Mouse (Mus musculus): ENCODE data around the gene Upk3b. TPM values are rescaled to one million over a fixed set of nuclear protein-coding genes. Genes with fewer than 3 reads are reported as not detected.

Gene Upk3b
- polyA plus RNA-seq, 1 experiment from 2014 or later, result 69.3 TPM

DNA sequence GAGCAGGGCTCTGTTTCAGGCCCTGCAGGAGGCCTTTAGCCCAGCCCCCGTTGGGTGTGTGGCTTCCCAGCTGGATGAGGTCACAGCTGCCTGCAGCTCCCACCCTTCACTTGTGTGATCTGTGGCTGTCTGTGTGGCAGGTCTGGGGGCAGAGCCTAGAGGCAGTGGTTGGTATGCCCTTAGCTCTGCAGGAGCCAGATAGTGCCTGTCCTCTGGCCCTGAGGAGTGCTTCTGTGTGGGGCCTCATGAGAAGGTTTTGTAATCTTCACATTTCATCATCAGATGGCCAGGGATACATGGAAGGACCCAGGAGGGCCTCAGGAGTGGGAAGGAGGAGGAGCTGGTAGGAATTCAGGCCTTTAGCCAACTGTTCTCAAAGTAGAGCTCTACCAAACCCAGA is 18.4 kb upstream of the Upk3b start:
- H3K36me3 ChIP-seq (ENCODE audit: control insufficient read depth, insufficient read depth, low read length), result no peaks in the 10 kb centered on the region
- WGBS (ENCODE audit: insufficient replicate concordance), result 19% methylated on average over 1 of the region's 1 CpGs

DNA sequence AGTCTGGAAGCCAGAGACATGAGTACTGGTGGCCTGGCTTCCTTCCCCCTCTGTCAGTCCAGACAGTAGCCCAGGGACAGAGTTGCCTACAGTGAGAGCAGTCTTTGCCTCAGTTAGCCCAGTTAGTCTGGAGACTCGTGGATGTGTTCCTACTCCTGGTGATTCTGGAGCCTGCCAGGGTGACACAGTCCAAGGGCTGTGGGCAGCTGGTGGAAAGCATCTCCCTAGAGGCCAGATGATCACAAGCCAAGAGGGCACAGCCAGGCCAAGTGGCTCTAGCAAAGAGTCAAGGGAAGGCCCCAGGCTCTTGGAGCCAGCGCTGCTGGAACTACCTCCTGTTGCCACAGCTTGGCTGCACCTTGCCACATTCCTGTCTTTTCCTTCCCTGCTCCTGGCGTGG is 12.6 kb upstream of the Upk3b start:
- H3K9me3 ChIP-seq (replicated peaks; ENCODE audit: control insufficient read depth, low read length), result no peaks in the 10 kb centered on the region
- ATAC-seq (replicated peaks; ENCODE audit: insufficient number of reproducible peaks, low FRiP score, low TSS enrichment), result no peak
- no peaks in the 10 kb centered on the region for H3K4me1 ChIP-seq (ENCODE audit: control insufficient read depth, insufficient read depth, low read length)
- peaks cover 16% of the 10 kb centered on the region for H3K36me3 ChIP-seq (ENCODE audit: control insufficient read depth, insufficient read depth, low read length)
- 85% methylated on average over 3 of the region's 3 CpGs for WGBS (ENCODE audit: insufficient replicate concordance)
- no peak overlapping the region for H3K4me3 ChIP-seq (ENCODE audit: low read depth, low read length)
- H3K27me3 ChIP-seq (ENCODE audit: control insufficient read depth, insufficient read depth, low read length), result no peaks in the 10 kb centered on the region
- no peak overlapping the region for H3K4me2 ChIP-seq
- no peak overlapping the region for H3K9ac ChIP-seq (ENCODE audit: low read depth, low read length)
- no peak overlapping the region for H3K27ac ChIP-seq (ENCODE audit: low read depth, low read length)

More for the DNA sequence above, 18.4 kb upstream of the Upk3b start:
- Histone ChIP-seq H3K4me1 (ENCODE audit: control insufficient read depth, insufficient read depth, low read length) (peaks cover 36% of the 10 kb centered on the region), H3K27me3 (ENCODE audit: control insufficient read depth, insufficient read depth, low read length) (no peaks in the 10 kb centered on the region), H3K9me3 (replicated peaks; ENCODE audit: control insufficient read depth, low read length) (no peaks in the 10 kb centered on the region), H3K27ac (ENCODE audit: low read depth, low read length) (peak overlapping the region; percentile 32; the same call in 1 of the 2 replicates), H3K4me2 (no peak overlapping the region), H3K9ac (ENCODE audit: low read depth, low read length) (0 out of 2 replicates have a peak overlapping the region, but pooled peaks have one; percentile 6), H3K4me3 (ENCODE audit: low read depth, low read length) (no peak overlapping the region)
- peak; percentile 39; the same call in 1 of the 2 replicates for ATAC-seq (replicated peaks; ENCODE audit: insufficient number of reproducible peaks, low FRiP score, low TSS enrichment)

DNA sequence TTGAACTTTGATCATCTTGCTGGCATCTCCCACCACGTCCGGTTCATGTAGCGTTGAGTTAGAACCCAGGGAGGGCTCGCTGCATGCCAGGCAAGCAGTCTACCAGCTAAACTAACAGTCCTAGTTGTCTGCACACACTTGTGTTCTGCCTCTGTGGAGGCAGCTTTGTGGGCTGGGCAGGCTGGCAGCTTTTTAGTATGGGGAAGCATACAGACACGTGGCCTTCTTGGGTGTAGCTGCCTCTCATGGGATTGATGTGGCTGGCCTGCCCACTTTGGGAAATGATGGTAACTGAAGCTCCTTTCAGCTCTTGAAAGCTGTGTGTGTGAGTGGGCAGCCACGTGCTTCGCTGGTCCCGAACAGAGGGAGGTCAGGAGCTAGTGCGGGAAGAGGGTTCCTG is 11.4 kb upstream of the Upk3b start:
- Histone ChIP-seq H3K36me3 (ENCODE audit: control insufficient read depth, insufficient read depth, low read length) (peaks cover 24% of the 10 kb centered on the region), H3K9ac (ENCODE audit: low read depth, low read length) (no peak overlapping the region), H3K27me3 (ENCODE audit: control insufficient read depth, insufficient read depth, low read length) (no peaks in the 10 kb centered on the region), H3K4me1 (ENCODE audit: control insufficient read depth, insufficient read depth, low read length) (no peaks in the 10 kb centered on the region), H3K9me3 (replicated peaks; ENCODE audit: control insufficient read depth, low read length) (no peaks in the 10 kb centered on the region), H3K4me2 (no peak overlapping the region), H3K4me3 (ENCODE audit: low read depth, low read length) (no peak overlapping the region), H3K27ac (ENCODE audit: low read depth, low read length) (no peak overlapping the region)
- 88% methylated on average over 9 of the region's 9 CpGs for WGBS (ENCODE audit: insufficient replicate concordance)
- ATAC-seq (replicated peaks; ENCODE audit: insufficient number of reproducible peaks, low FRiP score, low TSS enrichment), result no peak

DNA sequence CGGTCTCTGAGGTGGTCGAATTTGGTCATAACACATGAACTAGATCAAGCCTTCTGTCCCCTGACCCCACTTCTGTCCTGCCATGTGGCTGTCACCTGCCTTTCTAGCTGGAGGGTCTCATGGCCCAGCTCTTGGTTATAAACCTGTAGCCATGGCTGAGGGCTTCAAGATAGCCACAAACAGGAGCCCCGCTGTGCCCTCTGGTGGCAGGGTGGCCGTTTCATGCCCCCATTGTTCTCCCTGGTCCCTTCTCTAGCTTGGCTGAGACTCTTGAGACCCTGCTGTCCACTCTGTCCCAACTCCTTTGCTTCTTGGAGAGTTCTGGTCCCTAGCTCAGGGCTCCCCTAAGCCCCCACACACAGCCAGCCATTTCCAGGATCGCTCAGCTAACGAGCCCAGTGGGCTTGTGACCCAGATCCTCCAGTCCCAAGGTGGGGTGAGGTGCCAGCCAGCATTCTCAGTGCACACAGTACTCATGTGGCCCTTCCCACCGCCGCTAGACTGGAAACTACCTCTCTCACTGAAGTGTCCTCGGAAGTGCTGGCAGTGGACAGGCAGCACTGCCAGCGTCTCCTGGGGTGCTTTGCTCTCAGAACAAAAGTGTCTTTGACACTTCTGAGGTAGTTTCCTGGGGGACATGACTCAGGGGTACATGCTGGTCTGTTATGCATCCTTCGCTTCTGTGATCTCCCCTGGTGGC is 10.5 kb upstream of the Upk3b start:
- Histone ChIP-seq H3K9ac (ENCODE audit: low read depth, low read length) (no peak overlapping the region), H3K9me3 (replicated peaks; ENCODE audit: control insufficient read depth, low read length) (no peaks in the 10 kb centered on the region), H3K4me3 (ENCODE audit: low read depth, low read length) (no peak overlapping the region), H3K27ac (ENCODE audit: low read depth, low read length) (no peak overlapping the region), H3K4me1 (ENCODE audit: control insufficient read depth, insufficient read depth, low read length) (no peaks in the 10 kb centered on the region), H3K4me2 (no peak overlapping the region), H3K27me3 (ENCODE audit: control insufficient read depth, insufficient read depth, low read length) (no peaks in the 10 kb centered on the region), H3K36me3 (ENCODE audit: control insufficient read depth, insufficient read depth, low read length) (peaks cover 24% of the 10 kb centered on the region)
- WGBS (ENCODE audit: insufficient replicate concordance), result 81% methylated on average over 11 of the region's 11 CpGs
- ATAC-seq (replicated peaks; ENCODE audit: insufficient number of reproducible peaks, low FRiP score, low TSS enrichment), result no peak

DNA sequence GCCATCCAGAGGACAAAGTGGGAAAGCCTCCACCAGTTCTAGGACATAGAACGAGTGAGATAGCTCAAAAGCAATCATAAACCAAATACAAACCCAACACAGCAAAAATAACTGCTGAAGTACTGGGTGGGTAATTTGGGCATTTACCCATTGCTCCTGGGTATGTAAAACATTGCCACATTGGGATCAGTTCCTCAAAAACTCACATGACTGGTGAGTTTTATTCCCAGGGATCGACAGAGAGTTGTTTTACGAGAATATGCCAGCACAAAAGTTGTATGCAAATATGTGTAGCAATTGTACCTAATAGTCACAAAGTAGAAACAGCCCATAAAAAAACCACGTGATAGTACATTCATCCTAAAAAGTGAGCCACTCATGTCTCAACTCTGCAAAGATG is 3.4 kb upstream of the Upk3b start:
- no peaks in the 10 kb centered on the region for H3K27me3 ChIP-seq (ENCODE audit: control insufficient read depth, insufficient read depth, low read length)
- no peak for ATAC-seq (replicated peaks; ENCODE audit: insufficient number of reproducible peaks, low FRiP score, low TSS enrichment)
- WGBS (ENCODE audit: insufficient replicate concordance), result 74% methylated on average over 4 of the region's 4 CpGs

DNA sequence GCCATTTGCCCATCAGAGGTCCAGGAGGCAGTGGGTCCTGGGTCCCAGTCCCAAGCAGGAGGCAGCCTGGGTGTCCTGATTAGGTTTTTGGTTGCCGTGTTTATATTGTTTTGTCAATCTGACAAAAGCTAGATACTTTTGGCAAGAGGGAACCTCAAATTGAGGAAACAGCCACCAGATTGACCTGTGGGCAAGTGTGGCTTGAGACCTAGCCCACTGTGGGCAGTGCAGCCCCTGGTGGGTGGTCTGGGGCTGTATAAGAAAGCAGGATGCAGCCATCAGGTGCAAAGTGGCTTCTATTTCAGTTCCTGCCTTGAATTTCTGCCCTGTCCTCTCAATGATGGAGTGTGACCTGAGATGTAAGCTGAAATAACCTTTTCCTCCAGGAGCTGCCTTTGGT is 3.0 kb upstream of the Upk3b start:
- no peak for ATAC-seq (replicated peaks; ENCODE audit: insufficient number of reproducible peaks, low FRiP score, low TSS enrichment)
- Histone ChIP-seq H3K27ac (ENCODE audit: low read depth, low read length) (no peak overlapping the region), H3K9me3 (replicated peaks; ENCODE audit: control insufficient read depth, low read length) (no peaks in the 10 kb centered on the region), H3K9ac (ENCODE audit: low read depth, low read length) (no peak overlapping the region), H3K4me1 (ENCODE audit: control insufficient read depth, insufficient read depth, low read length) (0 out of 2 replicates have a peak, but pooled peaks cover 8% of the 10 kb centered on the region), H3K36me3 (ENCODE audit: control insufficient read depth, insufficient read depth, low read length) (peaks cover 10% of the 10 kb centered on the region; the same call in 1 of the 2 replicates), H3K4me2 (no peak overlapping the region), H3K4me3 (ENCODE audit: low read depth, low read length) (no peak overlapping the region), H3K27me3 (ENCODE audit: control insufficient read depth, insufficient read depth, low read length) (no peaks in the 10 kb centered on the region)
- 70% methylated on average over 1 of the region's 1 CpGs for WGBS (ENCODE audit: insufficient replicate concordance)

More for the DNA sequence above, 3.4 kb upstream of the Upk3b start:
- Histone ChIP-seq H3K27ac (ENCODE audit: low read depth, low read length) (no peak overlapping the region), H3K4me2 (no peak overlapping the region), H3K9me3 (replicated peaks; ENCODE audit: control insufficient read depth, low read length) (no peaks in the 10 kb centered on the region), H3K4me1 (ENCODE audit: control insufficient read depth, insufficient read depth, low read length) (0 out of 2 replicates have a peak, but pooled peaks cover 6% of the 10 kb centered on the region), H3K4me3 (ENCODE audit: low read depth, low read length) (no peak overlapping the region), H3K36me3 (ENCODE audit: control insufficient read depth, insufficient read depth, low read length) (peaks cover 10% of the 10 kb centered on the region; the same call in 1 of the 2 replicates), H3K9ac (ENCODE audit: low read depth, low read length) (no peak overlapping the region)

DNA sequence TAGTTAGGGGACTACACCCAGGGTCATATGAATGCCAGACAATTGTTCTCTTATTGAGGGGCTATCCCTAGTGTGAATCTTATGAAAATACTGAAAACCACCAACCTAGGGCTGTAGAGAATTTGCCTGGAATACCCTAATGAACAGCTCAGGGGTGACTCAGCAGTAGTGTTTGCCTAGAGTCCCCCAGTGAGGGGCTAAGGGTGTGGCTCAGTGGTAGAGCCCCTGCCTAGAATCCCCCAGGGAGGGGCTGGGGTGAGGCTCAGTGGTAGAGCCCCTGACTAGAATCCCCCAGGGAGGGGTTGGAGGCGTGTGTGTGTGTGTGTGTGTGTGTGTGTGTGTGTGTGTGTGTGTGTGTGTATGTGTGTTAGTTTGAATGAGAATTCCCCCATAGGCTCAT is 1.6 kb upstream of the Upk3b start:
- 89% methylated on average over 1 of the region's 1 CpGs for WGBS (ENCODE audit: insufficient replicate concordance)
- Histone ChIP-seq H3K27ac (ENCODE audit: low read depth, low read length) (no peak overlapping the region), H3K36me3 (ENCODE audit: control insufficient read depth, insufficient read depth, low read length) (no peaks in the 10 kb centered on the region), H3K27me3 (ENCODE audit: control insufficient read depth, insufficient read depth, low read length) (no peaks in the 10 kb centered on the region), H3K9ac (ENCODE audit: low read depth, low read length) (no peak overlapping the region), H3K4me2 (no peak overlapping the region), H3K4me1 (ENCODE audit: control insufficient read depth, insufficient read depth, low read length) (0 out of 2 replicates have a peak, but pooled peaks cover 8% of the 10 kb centered on the region), H3K9me3 (replicated peaks; ENCODE audit: control insufficient read depth, low read length) (no peaks in the 10 kb centered on the region), H3K4me3 (ENCODE audit: low read depth, low read length) (no peak overlapping the region)
- ATAC-seq (replicated peaks; ENCODE audit: insufficient number of reproducible peaks, low FRiP score, low TSS enrichment), result no peak

DNA sequence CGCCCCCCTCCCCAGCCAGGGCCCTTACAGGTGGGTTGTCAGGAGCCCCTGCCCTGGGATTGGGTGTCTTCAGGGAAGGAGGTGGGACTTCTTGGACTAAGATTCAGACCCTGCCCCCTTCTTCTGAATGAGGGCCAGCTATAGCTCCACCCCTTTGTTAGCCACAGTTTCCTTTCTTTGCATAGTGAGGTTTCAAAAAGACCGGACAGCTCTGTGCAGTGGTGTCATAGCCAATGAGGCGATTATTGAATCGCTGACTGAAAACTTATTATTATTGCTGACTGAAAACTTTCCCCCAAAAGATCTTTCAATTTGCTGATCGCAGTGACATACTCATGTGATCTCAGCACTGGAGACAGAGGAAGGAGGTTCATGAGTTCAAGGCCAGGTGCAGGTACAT is 1.9 kb downstream of the Upk3b start:
- Histone ChIP-seq H3K36me3 (ENCODE audit: control insufficient read depth, insufficient read depth, low read length) (no peaks in the 10 kb centered on the region), H3K27ac (ENCODE audit: low read depth, low read length) (no peak overlapping the region), H3K4me2 (peak overlapping the region; percentile 49), H3K4me1 (ENCODE audit: control insufficient read depth, insufficient read depth, low read length) (0 out of 2 replicates have a peak, but pooled peaks cover 8% of the 10 kb centered on the region), H3K9me3 (replicated peaks; ENCODE audit: control insufficient read depth, low read length) (no peaks in the 10 kb centered on the region), H3K27me3 (ENCODE audit: control insufficient read depth, insufficient read depth, low read length) (no peaks in the 10 kb centered on the region), H3K4me3 (ENCODE audit: low read depth, low read length) (peak overlapping the region; percentile 27), H3K9ac (ENCODE audit: low read depth, low read length) (no peak overlapping the region)
- 0 out of 2 replicates have a peak, but pooled peaks have one; percentile 9 for ATAC-seq (replicated peaks; ENCODE audit: insufficient number of reproducible peaks, low FRiP score, low TSS enrichment)
- 43% methylated on average over 5 of the region's 5 CpGs for WGBS (ENCODE audit: insufficient replicate concordance)

DNA sequence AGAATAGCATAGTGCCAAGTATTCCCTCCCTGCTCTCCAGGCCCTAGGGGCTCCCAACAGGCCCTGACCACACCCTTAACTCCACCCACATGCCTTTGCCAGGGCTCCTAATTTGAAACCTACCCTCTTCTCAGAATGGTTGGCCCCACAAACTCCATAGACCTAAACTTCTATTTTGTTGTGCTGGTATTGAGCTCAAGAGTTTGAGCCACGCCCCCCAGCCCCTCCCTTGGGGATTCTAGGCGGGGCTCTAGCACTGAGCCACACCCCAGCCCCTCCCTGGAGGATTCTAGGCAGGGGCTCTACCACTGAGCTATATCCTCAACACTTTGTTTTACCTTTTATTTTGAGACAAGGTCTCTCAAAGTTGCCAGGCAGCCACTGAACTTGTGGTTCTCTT is 3.0 kb downstream of the Upk3b start:
- 0 out of 2 replicates have a peak, but pooled peaks cover 8% of the 10 kb centered on the region for H3K4me1 ChIP-seq (ENCODE audit: control insufficient read depth, insufficient read depth, low read length)
- H3K9ac ChIP-seq (ENCODE audit: low read depth, low read length), result no peak overlapping the region
- H3K36me3 ChIP-seq (ENCODE audit: control insufficient read depth, insufficient read depth, low read length), result no peaks in the 10 kb centered on the region
- H3K4me2 ChIP-seq, result no peak overlapping the region
- no peak overlapping the region for H3K27ac ChIP-seq (ENCODE audit: low read depth, low read length)
- WGBS (ENCODE audit: insufficient replicate concordance), result 41% methylated on average over 2 of the region's 2 CpGs
- no peak overlapping the region for H3K4me3 ChIP-seq (ENCODE audit: low read depth, low read length)
- no peaks in the 10 kb centered on the region for H3K9me3 ChIP-seq (replicated peaks; ENCODE audit: control insufficient read depth, low read length)
- no peaks in the 10 kb centered on the region for H3K27me3 ChIP-seq (ENCODE audit: control insufficient read depth, insufficient read depth, low read length)
- no peak for ATAC-seq (replicated peaks; ENCODE audit: insufficient number of reproducible peaks, low FRiP score, low TSS enrichment)
